Mouse (Mus musculus) kidney, adult 2 months (tissue): ENCODE data around the gene Acsf2.

Source experiments
- CTCF ChIP-seq: fragments of 200-500 bp; conservative IDR thresholded peaks from 2 replicates; pipeline ENCODE4 v1.5.1; 2011; ENCODE audit warnings: low read depth, mild to moderate bottlenecking, control low read depth, low read length, moderate library complexity, mixed read lengths; ENCODE audit not compliant: insufficient read depth, insufficient read length
- POLR2A ChIP-seq: fragments of 200-500 bp; IDR thresholded peaks from one replicate; pipeline ENCODE4 v1.6.1; 2011; ENCODE audit warnings: low read depth, low read length, control low read depth

GRCm38 (mm10) chr11:94543344-94543743 lies 58.3 kb downstream of the Acsf2 start:
- TF ChIP-seq POLR2A (no peak), CTCF (no peak)
